Mouse (Mus musculus) megakaryocyte progenitor cell, adult 5-6 weeks (primary cell): ENCODE results near the gene Papss2. TPM values are rescaled to one million over a fixed set of nuclear protein-coding genes. Genes with fewer than 3 reads are reported as not detected.

ENCODE experiments used
- ATAC-seq: replicated peaks from 2 replicates; pipeline ENCODE4 v1.8.0; 2016; ENCODE audit warnings: mild to moderate bottlenecking, moderate TSS enrichment, inconsistent platforms; ENCODE audit not compliant: poor library complexity
- total RNA-seq, 2 experiments: library from RNA; stranded (forward) in 1 of 2; stranded (reverse) in 1 of 2; fragments of 157-497, 149-512 nt in 1 of 2; fragments of 200-1000 nt in 1 of 2; gene quantifications; 2 replicates each; pipeline versions ENCODE4 v1.2.3 to v1.2.4; 2015 to 2017

The Papss2 gene
- total RNA-seq, 2 experiments from 2014 or later, result 24.2 to 48.6 TPM

- no peak for ATAC-seq
Observed at GRCm38 (mm10) chr19:32599006-32599405, 3.4 kb downstream of the Papss2 start.

GRCm38 (mm10) chr19:32599436-32599835, 3.8 kb downstream of the Papss2 start:
- ATAC-seq, result no peak

- ATAC-seq, result no peak
Observed at GRCm38 (mm10) chr19:32601033-32601770, 5.6 kb downstream of the Papss2 start.

- ATAC-seq, result peak; percentile 72
Observed at GRCm38 (mm10) chr19:32603466-32603865, 7.9 kb downstream of the Papss2 start.

- peak; percentile 64 for ATAC-seq
Observed at GRCm38 (mm10) chr19:32604127-32604526, 8.5 kb downstream of the Papss2 start.

GRCm38 (mm10) chr19:32604563-32605252, 9.1 kb downstream of the Papss2 start:
- 0 out of 2 replicates have a peak, but pooled peaks have one; percentile 20 for ATAC-seq

GRCm38 (mm10) chr19:32606227-32606827, 10.7 kb downstream of the Papss2 start:
- ATAC-seq, result no peak

- ATAC-seq, result no peak
Observed at GRCm38 (mm10) chr19:32607036-32607435, 11.4 kb downstream of the Papss2 start.

GRCm38 (mm10) chr19:32611386-32612092, 15.9 kb downstream of the Papss2 start:
- no peak for ATAC-seq

GRCm38 (mm10) chr19:32614046-32614771, 18.6 kb downstream of the Papss2 start:
- ATAC-seq, result no peak

- ATAC-seq, result no peak
Observed at GRCm38 (mm10) chr19:32614772-32615099, 19.1 kb downstream of the Papss2 start.

GRCm38 (mm10) chr19:32616646-32617045, 21.1 kb downstream of the Papss2 start:
- no peak for ATAC-seq

GRCm38 (mm10) chr19:32619739-32620138, 24.1 kb downstream of the Papss2 start:
- no peak for ATAC-seq

- no peak for ATAC-seq
Observed at GRCm38 (mm10) chr19:32620859-32621445, 25.4 kb downstream of the Papss2 start.

GRCm38 (mm10) chr19:32622142-32622541, 26.6 kb downstream of the Papss2 start:
- ATAC-seq, result no peak

- peak; percentile 17; the same call in 1 of the 2 replicates for ATAC-seq
Observed at GRCm38 (mm10) chr19:32626768-32627331, 31.3 kb downstream of the Papss2 start.

- ATAC-seq, result no peak
Observed at GRCm38 (mm10) chr19:32627631-32628030, 32.0 kb downstream of the Papss2 start.

- ATAC-seq, result no peak
Observed at GRCm38 (mm10) chr19:32628572-32629132, 33.1 kb downstream of the Papss2 start.

GRCm38 (mm10) chr19:32634916-32635315, 39.3 kb downstream of the Papss2 start:
- no peak for ATAC-seq
